Mouse (Mus musculus) left cerebral cortex, adult 18-20 months (tissue): ENCODE measurements around the gene Trio. TPM values are rescaled to one million over a fixed set of nuclear protein-coding genes. Genes with fewer than 3 reads are reported as not detected.

Experiments
- DNase-seq, 2 experiments: peaks; one replicate each; pipeline ENCODE4 v3.0.0; 2021 to 2022; ENCODE audit warnings: low spot score in 2 of 2, mixed read lengths in 1 of 2
- total RNA-seq, 2 experiments: library from RNA; stranded (reverse); gene quantifications; 2 replicates each; pipeline ENCODE4 v1.2.3; 2021

Gene Trio
- total RNA-seq, 2 experiments from 2014 or later: 207 to 235 TPM

- peak; percentile 79 to 84 for DNase-seq
These were observed 141.0 kb downstream of the Trio start for GRCm38 (mm10) chr15:27884347-27885250.

GRCm38 (mm10) chr15:27883881-27884280 lies 141.8 kb downstream of the Trio start:
- DNase-seq: peak in 1 of 2 experiments; percentile 42

GRCm38 (mm10) chr15:27882898-27883297 lies 142.8 kb downstream of the Trio start:
- DNase-seq: no peak

GRCm38 (mm10) chr15:27877831-27878230 lies 147.8 kb downstream of the Trio start:
- no peak for DNase-seq

- DNase-seq: no peak
These were observed 149.3 kb downstream of the Trio start for GRCm38 (mm10) chr15:27876327-27876726.

- no peak for DNase-seq
These were observed 149.9 kb downstream of the Trio start for GRCm38 (mm10) chr15:27875753-27876152.

- no peak for DNase-seq
These were observed 151.8 kb downstream of the Trio start for GRCm38 (mm10) chr15:27873747-27874320.

- DNase-seq: no peak
These were observed 153.4 kb downstream of the Trio start for GRCm38 (mm10) chr15:27872286-27872685.

- DNase-seq: no peak
These were observed 153.9 kb downstream of the Trio start for GRCm38 (mm10) chr15:27871708-27872107.

- no peak for DNase-seq
These were observed 154.4 kb downstream of the Trio start for GRCm38 (mm10) chr15:27871260-27871659.

GRCm38 (mm10) chr15:27869001-27869400 lies 156.6 kb downstream of the Trio start:
- DNase-seq: peak in 1 of 2 experiments; percentile 46

GRCm38 (mm10) chr15:27867831-27868230 lies 157.8 kb downstream of the Trio start:
- DNase-seq: no peak

- DNase-seq: no peak
These were observed 159.2 kb downstream of the Trio start for GRCm38 (mm10) chr15:27866471-27866870.

GRCm38 (mm10) chr15:27866053-27866452 lies 159.6 kb downstream of the Trio start:
- no peak for DNase-seq

GRCm38 (mm10) chr15:27864397-27864796 lies 161.3 kb downstream of the Trio start:
- no peak for DNase-seq

- DNase-seq: no peak
These were observed 162.7 kb downstream of the Trio start for GRCm38 (mm10) chr15:27862949-27863348.

GRCm38 (mm10) chr15:27860439-27860838 lies 165.2 kb downstream of the Trio start:
- peak in 1 of 2 experiments; percentile 34 for DNase-seq

GRCm38 (mm10) chr15:27859590-27859989 lies 166.1 kb downstream of the Trio start:
- DNase-seq: peak in 1 of 2 experiments; percentile 29

- DNase-seq: no peak
These were observed 166.5 kb downstream of the Trio start for GRCm38 (mm10) chr15:27859115-27859514.

GRCm38 (mm10) chr15:27858179-27858819 lies 167.3 kb downstream of the Trio start:
- DNase-seq: no peak

GRCm38 (mm10) chr15:27857242-27857641 lies 168.4 kb downstream of the Trio start:
- DNase-seq: no peak
